Mouse (Mus musculus): Measurements from ENCODE around the gene Ccdc189. TPM values are rescaled to one million over a fixed set of nuclear protein-coding genes. Genes with fewer than 3 reads are reported as not detected.

The Ccdc189 gene
- polyA plus RNA-seq, 1 experiment from 2014 or later: 9.1 TPM

DNA sequence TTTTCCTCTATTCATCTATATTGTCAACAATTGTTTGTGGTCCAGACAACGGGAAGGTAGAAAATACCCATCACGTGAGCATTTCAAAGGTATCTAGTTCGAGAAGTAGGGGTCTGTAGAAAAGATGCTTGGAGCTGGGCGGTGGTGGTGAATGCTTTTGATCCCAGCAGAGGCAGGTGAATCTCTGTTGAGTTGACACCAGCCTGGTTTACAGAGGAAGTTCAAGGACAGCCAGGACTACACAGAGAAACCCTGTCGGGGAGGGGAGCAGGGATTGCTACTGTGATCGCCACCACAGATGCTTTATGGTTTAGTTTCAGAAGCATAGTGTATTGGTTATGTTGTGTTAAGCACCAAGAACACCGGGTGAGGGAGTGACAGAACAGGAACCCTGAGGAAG lies 14.3 kb downstream of the Ccdc189 start:
- Histone ChIP-seq H3K9ac (peak overlapping the region; percentile 77), H3K9me3 (ENCODE audit: low read depth, low read length) (no peaks in the 10 kb centered on the region), H3K36me3 (ENCODE audit: insufficient read depth) (peaks cover 17% of the 10 kb centered on the region), H3K4me1 (ENCODE audit: insufficient read depth) (0 out of 2 replicates have a peak, but pooled peaks cover 3% of the 10 kb centered on the region), H3K27ac (ENCODE audit: low read depth) (no peak overlapping the region), H3K27me3 (ENCODE audit: insufficient read depth, low read length) (no peaks in the 10 kb centered on the region), H3K4me2 (peak overlapping the region; percentile 92), H3K4me3 (ENCODE audit: low read depth, low read length) (peak overlapping the region; percentile 71)
- 17% methylated on average over 7 of the region's 7 CpGs for WGBS
- ATAC-seq (ENCODE audit: insufficient read depth) (no peak), DNase-seq (no peak)
- no peak for TF ChIP-seq CTCF (IDR thresholded peaks at IDR 0.05; ENCODE audit: low read depth)

- Histone ChIP-seq H3K27ac (ENCODE audit: low read depth) (no peak overlapping the region), H3K4me2 (peak overlapping the region; percentile 92), H3K9me3 (ENCODE audit: low read depth, low read length) (no peaks in the 10 kb centered on the region), H3K36me3 (ENCODE audit: insufficient read depth) (peaks cover 20% of the 10 kb centered on the region), H3K4me3 (ENCODE audit: low read depth, low read length) (peak overlapping the region; percentile 71), H3K27me3 (ENCODE audit: insufficient read depth, low read length) (no peaks in the 10 kb centered on the region), H3K4me1 (ENCODE audit: insufficient read depth) (0 out of 2 replicates have a peak, but pooled peaks cover 3% of the 10 kb centered on the region), H3K9ac (peak overlapping the region; percentile 77)
- 1% methylated on average over 15 of the region's 28 CpGs for WGBS
- TF ChIP-seq CTCF (IDR thresholded peaks at IDR 0.05; ENCODE audit: low read depth): no peak
- ATAC-seq (ENCODE audit: insufficient read depth): peak; percentile 50
- DNase-seq: no peak
Measured at GRCm38 (mm10) chr7:127573503-127574008, 14.8 kb downstream of the Ccdc189 start.

DNA sequence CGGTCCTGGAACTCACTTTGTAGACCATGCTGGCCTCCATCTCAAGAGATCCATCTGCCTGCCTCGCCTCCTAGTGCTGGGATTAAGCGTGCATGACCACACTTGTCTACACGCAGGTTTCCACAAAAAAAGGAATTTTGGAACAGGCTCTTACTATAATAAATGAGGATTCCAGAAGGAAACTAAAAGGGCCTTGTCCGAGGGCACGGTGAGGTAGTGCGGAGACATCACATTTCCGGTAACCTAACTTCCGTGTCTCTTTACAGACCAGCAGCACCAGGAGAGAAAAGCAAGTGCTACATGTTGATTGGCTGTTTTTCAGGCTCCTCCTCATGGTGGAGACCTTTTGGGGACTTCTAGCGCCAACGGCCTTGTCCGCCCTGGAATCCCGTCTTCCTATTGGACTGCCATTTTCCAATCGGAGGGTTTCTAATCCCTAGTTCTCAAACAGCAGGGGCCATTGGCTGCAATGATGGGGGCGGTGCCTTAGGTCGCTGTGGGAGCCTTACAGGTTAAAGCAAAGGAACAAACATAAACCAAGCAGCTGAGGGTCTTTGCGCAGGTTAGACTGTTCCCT lies 15.4 kb downstream of the Ccdc189 start, which contains the start of gene Phkg2:
Phkg2 (plus strand) TSS at position 446 of the 577 bp plus-strand sequence.
- Histone ChIP-seq H3K4me2 (peak within 1 kb of the TSS; percentile 92), H3K27me3 (ENCODE audit: insufficient read depth, low read length) (no peaks in the 10 kb centered on the region), H3K9ac (peak within 1 kb of the TSS; percentile 77), H3K4me3 (ENCODE audit: low read depth, low read length) (peak within 1 kb of the TSS; percentile 71), H3K4me1 (ENCODE audit: insufficient read depth) (0 out of 2 replicates have a peak, but pooled peaks cover 3% of the 10 kb centered on the region), H3K9me3 (ENCODE audit: low read depth, low read length) (no peaks in the 10 kb centered on the region), H3K36me3 (ENCODE audit: insufficient read depth) (peaks cover 21% of the 10 kb centered on the region), H3K27ac (ENCODE audit: low read depth) (peak within 1 kb of the TSS; percentile 72)
- DNase-seq: peak; percentile 98
- no peak for TF ChIP-seq CTCF (IDR thresholded peaks at IDR 0.05; ENCODE audit: low read depth)
- under 1% methylated on average over 17 of the region's 17 CpGs for WGBS
- ATAC-seq (ENCODE audit: insufficient read depth): peak; percentile 99

GRCm38 (mm10) chr7:127564381-127565150 lies 23.8 kb downstream of the Ccdc189 start:
- Histone ChIP-seq H3K9ac (no peak overlapping the region), H3K4me1 (ENCODE audit: insufficient read depth) (no peaks in the 10 kb centered on the region), H3K4me3 (ENCODE audit: low read depth, low read length) (no peak overlapping the region), H3K36me3 (ENCODE audit: insufficient read depth) (peaks cover 81% of the 10 kb centered on the region), H3K9me3 (ENCODE audit: low read depth, low read length) (no peaks in the 10 kb centered on the region), H3K4me2 (no peak overlapping the region), H3K27ac (ENCODE audit: low read depth) (no peak overlapping the region), H3K27me3 (ENCODE audit: insufficient read depth, low read length) (no peaks in the 10 kb centered on the region)
- ATAC-seq (ENCODE audit: insufficient read depth) (peak; percentile 31; the same call in 1 of the 2 replicates), DNase-seq (peak; percentile 59)
- WGBS: 64% methylated on average over 6 of the region's 6 CpGs
- 0 out of 2 replicates have a peak, but pooled peaks have one; percentile 13 for TF ChIP-seq CTCF (IDR thresholded peaks at IDR 0.05; ENCODE audit: low read depth)

GRCm38 (mm10) chr7:127561340-127561858 lies 27.0 kb downstream of the Ccdc189 start, which contains the start of gene Tmem265:
TSS of gene Tmem265 (plus strand) at chr7:127561390.
- Histone ChIP-seq H3K9ac (no peak within 1 kb of the TSS), H3K4me2 (no peak within 1 kb of the TSS), H3K4me3 (ENCODE audit: low read depth, low read length) (no peak within 1 kb of the TSS), H3K4me1 (ENCODE audit: insufficient read depth) (no peaks in the 10 kb centered on the region), H3K9me3 (ENCODE audit: low read depth, low read length) (no peaks in the 10 kb centered on the region), H3K36me3 (ENCODE audit: insufficient read depth) (peaks cover 93% of the 10 kb centered on the region), H3K27me3 (ENCODE audit: insufficient read depth, low read length) (no peaks in the 10 kb centered on the region), H3K27ac (ENCODE audit: low read depth) (no peak within 1 kb of the TSS)
- ATAC-seq (ENCODE audit: insufficient read depth): no peak
- TF ChIP-seq CTCF (IDR thresholded peaks at IDR 0.05; ENCODE audit: low read depth): no peak
- DNase-seq: no peak
- 84% methylated on average over 5 of the region's 5 CpGs for WGBS

DNA sequence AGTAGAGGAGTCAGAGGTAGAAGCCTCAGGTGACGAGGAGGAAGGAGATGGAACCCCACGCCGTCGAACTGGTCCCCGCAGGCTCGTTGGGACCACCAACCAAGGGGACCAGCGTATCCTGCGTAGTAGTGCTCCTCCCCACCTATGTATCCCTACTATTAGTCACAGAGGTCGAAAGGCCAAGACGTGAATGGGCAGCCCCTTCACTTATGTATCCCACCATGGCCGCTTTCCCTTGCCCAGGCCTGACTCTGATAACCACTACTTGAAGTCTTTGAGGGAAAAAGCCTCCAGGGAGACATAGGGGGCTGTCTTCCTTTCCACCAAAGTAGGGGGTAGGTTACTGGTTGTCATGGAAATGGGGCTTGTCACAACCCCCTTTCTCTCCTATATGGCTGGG lies 27.8 kb downstream of the Ccdc189 start:
- ATAC-seq (ENCODE audit: insufficient read depth): 0 out of 2 replicates have a peak, but pooled peaks have one; percentile 31
- no peaks in the 10 kb centered on the region for H3K4me1 ChIP-seq (ENCODE audit: insufficient read depth)
- H3K9ac ChIP-seq: no peak overlapping the region
- no peak overlapping the region for H3K4me3 ChIP-seq (ENCODE audit: low read depth, low read length)
- no peak overlapping the region for H3K4me2 ChIP-seq
- WGBS: 94% methylated on average over 11 of the region's 11 CpGs
- no peaks in the 10 kb centered on the region for H3K27me3 ChIP-seq (ENCODE audit: insufficient read depth, low read length)
- TF ChIP-seq CTCF (IDR thresholded peaks at IDR 0.05; ENCODE audit: low read depth): no peak
- H3K27ac ChIP-seq (ENCODE audit: low read depth): no peak overlapping the region
- no peaks in the 10 kb centered on the region for H3K9me3 ChIP-seq (ENCODE audit: low read depth, low read length)
- H3K36me3 ChIP-seq (ENCODE audit: insufficient read depth): peaks cover 93% of the 10 kb centered on the region
- no peak for DNase-seq

- Histone ChIP-seq H3K36me3 (ENCODE audit: insufficient read depth) (peaks cover 86% of the 10 kb centered on the region), H3K27ac (ENCODE audit: low read depth) (no peak overlapping the region), H3K4me3 (ENCODE audit: low read depth, low read length) (no peak overlapping the region), H3K27me3 (ENCODE audit: insufficient read depth, low read length) (no peaks in the 10 kb centered on the region), H3K9ac (no peak overlapping the region), H3K4me2 (no peak overlapping the region), H3K9me3 (ENCODE audit: low read depth, low read length) (no peaks in the 10 kb centered on the region), H3K4me1 (ENCODE audit: insufficient read depth) (no peaks in the 10 kb centered on the region)
- no peak for ATAC-seq (ENCODE audit: insufficient read depth)
- WGBS: 94% methylated on average over 8 of the region's 8 CpGs
- no peak for TF ChIP-seq CTCF (IDR thresholded peaks at IDR 0.05; ENCODE audit: low read depth)
- DNase-seq: no peak
Measured at GRCm38 (mm10) chr7:127551558-127551957, 36.8 kb downstream of the Ccdc189 start.
